In genomic region chr10:41288771-41289415, GRCm38 (mm10) we compare ENCODE assay signal across 8 mouse cellular contexts. TPM values are rescaled to one million over a fixed set of nuclear protein-coding genes. Genes with fewer than 3 reads are reported as not detected.
DNase-seq lines count a peak whose midpoint lies in the region; ATAC-seq lines count a peak whose summit lies in the region.

No protein-coding gene starts in this region.

- ATAC-seq in hindbrain, embryonic 14.5 days (ENCODE audit: low FRiP score) = peak; percentile 94

- H3K27ac ChIP-seq in hindbrain, embryonic 14.5 days = no peak overlapping the region

- peak; percentile 74 for DNase-seq in Muller cell, postnatal 12 days (ENCODE audit: inconsistent ontology term)
- DNase-seq in cerebellum, postnatal 10 days = peak; percentile 95 to 98
- DNase-seq in frontal cortex, postnatal 25 days (ENCODE audit: low spot score in 2 of 2) = peak; percentile 83 to 85
- peak; percentile 96 for DNase-seq in hindbrain, embryonic 14.5 days (ENCODE audit: low spot score)
- DNase-seq in layer of hippocampus, postnatal 25 days (ENCODE audit: extremely low spot score in 1 of 2, low spot score in 1 of 2) = peak; percentile 79 to 95
- peak; percentile 80 for DNase-seq in lung, postnatal 25 days (ENCODE audit: low spot score)
- peak; percentile 98 for DNase-seq in retina, embryonic 14.5 days (ENCODE audit: low spot score)
- peak; percentile 76 to 77 for DNase-seq in thymus, postnatal 36 days

- H3K9ac ChIP-seq in hindbrain, embryonic 14.5 days = 0 out of 2 replicates have a peak overlapping the region, but pooled peaks have one; percentile 9

- 37% methylated on average over 16 of the region's 16 CpGs for WGBS in hindbrain, embryonic 14.5 days

- H3K27me3 ChIP-seq in hindbrain, embryonic 14.5 days (ENCODE audit: control insufficient read depth, insufficient read depth, low read length) = no peaks in the 10 kb centered on the region

- H3K9me3 ChIP-seq in hindbrain, embryonic 14.5 days (ENCODE audit: control insufficient read depth, low read length) = no peaks in the 10 kb centered on the region

- H3K4me3 ChIP-seq in hindbrain, embryonic 14.5 days (replicated peaks; ENCODE audit: low read length) = no peak overlapping the region

- no peaks in the 10 kb centered on the region for H3K36me3 ChIP-seq in hindbrain, embryonic 14.5 days (replicated peaks; ENCODE audit: control insufficient read depth, insufficient read depth)

- H3K4me1 ChIP-seq in hindbrain, embryonic 14.5 days (replicated peaks; ENCODE audit: control insufficient read depth, insufficient read depth, low read length) = 0 out of 2 replicates have a peak, but pooled peaks cover 5% of the 10 kb centered on the region

- no peak overlapping the region for H3K4me2 ChIP-seq in hindbrain, embryonic 14.5 days (replicated peaks)

RNA-seq across cellular contexts. Expression of gene Fig4, which starts 14.2 kb away (rescaled TPM):
- 31.8 and 36.2 TPM in 2 replicates for polyA plus RNA-seq in hindbrain, embryonic 14.5 days (2014; fragmentation: Nextera tagmentation; extraction: Ambion mirVana)
- 10 to 100 TPM; 34.2 to 35.5 TPM for total RNA-seq in layer of hippocampus, postnatal 25 days (2021)

RNA-seq across cellular contexts. Expression of gene Ak9, which starts 14.9 kb away (rescaled TPM):
- 0.23 and 0.37 TPM in 2 replicates for polyA plus RNA-seq in hindbrain, embryonic 14.5 days (2014; fragmentation: Nextera tagmentation; extraction: Ambion mirVana)
- under 1 TPM; 0.17 to 0.23 TPM for total RNA-seq in layer of hippocampus, postnatal 25 days (2021)
